Mouse (Mus musculus) retina, postnatal 1 day (tissue): ENCODE data around the gene Hipk3.

Source experiments
- DNase-seq: peaks from one replicate; pipeline ENCODE4 v3.0.0-alpha.2; 2012

Hipk3 gene

GRCm38 (mm10) chr2:104410963-104411545 lies 83.2 kb downstream of the Hipk3 start, which contains the start of gene D430041D05Rik:
Gene D430041D05Rik, minus strand, starts transcription at chr2:104411013.
- no peak for DNase-seq

GRCm38 (mm10) chr2:104409851-104410821 lies 84.1 kb downstream of the Hipk3 start:
- peak; percentile 76 for DNase-seq

GRCm38 (mm10) chr2:104408351-104408750 lies 85.9 kb downstream of the Hipk3 start:
- no peak for DNase-seq

- no peak for DNase-seq
Measured at GRCm38 (mm10) chr2:104407913-104408312, 86.3 kb downstream of the Hipk3 start.

GRCm38 (mm10) chr2:104404036-104404435 lies 90.2 kb downstream of the Hipk3 start:
- no peak for DNase-seq

GRCm38 (mm10) chr2:104398651-104399290 lies 95.5 kb downstream of the Hipk3 start:
- no peak for DNase-seq

GRCm38 (mm10) chr2:104395961-104396360 lies 98.3 kb downstream of the Hipk3 start:
- DNase-seq: no peak

- no peak for DNase-seq
Measured at GRCm38 (mm10) chr2:104394769-104395168, 99.5 kb downstream of the Hipk3 start.

GRCm38 (mm10) chr2:104392700-104393312 lies 101.4 kb downstream of the Hipk3 start:
- no peak for DNase-seq

- DNase-seq: no peak
Measured at GRCm38 (mm10) chr2:104389231-104389630, 105.0 kb downstream of the Hipk3 start.

- DNase-seq: no peak
Measured at GRCm38 (mm10) chr2:104385941-104386340, 108.3 kb downstream of the Hipk3 start.

GRCm38 (mm10) chr2:104383589-104383988 lies 110.7 kb downstream of the Hipk3 start:
- no peak for DNase-seq

- DNase-seq: no peak
Measured at GRCm38 (mm10) chr2:104382813-104383212, 111.4 kb downstream of the Hipk3 start.

GRCm38 (mm10) chr2:104379304-104379703 lies 114.9 kb downstream of the Hipk3 start:
- DNase-seq: peak; percentile 20

GRCm38 (mm10) chr2:104378791-104379190 lies 115.5 kb downstream of the Hipk3 start:
- no peak for DNase-seq

GRCm38 (mm10) chr2:104377990-104378389 lies 116.3 kb downstream of the Hipk3 start:
- DNase-seq: no peak
